Mouse (Mus musculus) hindbrain, embryonic 15.5 days (tissue): ENCODE data around the gene D8Ertd738e. TPM values are rescaled to one million over a fixed set of nuclear protein-coding genes. Genes with fewer than 3 reads are reported as not detected.

Experiments
- ATAC-seq: fragments of 200-750 bp; cut with Nextera tagmentation; 2 replicates; pipeline ENCODE4 v1.8.0; 2017; ENCODE audit warnings: low read depth, moderate number of reproducible peaks, moderate TSS enrichment; ENCODE audit not compliant: low FRiP score
- H3K27ac ChIP-seq: fragments of 300-500 bp; sonication (generic); replicated peaks from 2 replicates; pipeline ENCODE4 v1.5.1; 2015; ENCODE audit warnings: mild to moderate bottlenecking, inconsistent platforms
- H3K27me3 ChIP-seq: fragments of 300-500 bp; sonication (generic); 2 replicates; pipeline ENCODE4 v1.6.1; 2015; ENCODE audit warnings: control low read depth, inconsistent platforms
- H3K36me3 ChIP-seq: fragments of 300-500 bp; sonication (generic); 2 replicates; pipeline ENCODE4 v1.6.1; 2015; ENCODE audit warnings: control low read depth, inconsistent platforms
- H3K4me1 ChIP-seq: fragments of 300-500 bp; sonication (generic); replicated peaks from 2 replicates; pipeline ENCODE4 v1.6.1; 2015; ENCODE audit warnings: control low read depth, inconsistent platforms
- H3K4me2 ChIP-seq: fragments of 300-500 bp; sonication (generic); 2 replicates; pipeline ENCODE4 v1.6.1; 2015; ENCODE audit warnings: moderate library complexity, mild to moderate bottlenecking, inconsistent platforms
- H3K4me3 ChIP-seq: fragments of 300-500 bp; sonication (generic); 2 replicates; pipeline ENCODE4 v1.5.1; 2015; ENCODE audit warnings: mild to moderate bottlenecking, inconsistent platforms
- H3K9ac ChIP-seq: fragments of 300-500 bp; sonication (generic); 2 replicates; pipeline ENCODE4 v1.6.1; 2015; ENCODE audit warnings: inconsistent platforms
- H3K9me3 ChIP-seq: fragments of 300-500 bp; sonication (generic); 2 replicates; pipeline ENCODE4 v1.6.1; 2016; ENCODE audit warnings: control low read depth, inconsistent platforms
- WGBS: fragments of 180-500 bp; shearing (Covaris S2); methylation state at CpG from one replicate; pipeline ENCODE4 v1.1.7; 2015; 5-methylcytosine and 5-hydroxymethylcytosine counted together
- polyA plus RNA-seq: library from polyadenylated mRNA; unstranded; fragments of >200 nt; fragmentation: Nextera tagmentation; extraction: Ambion mirVana; gene quantifications from 2 replicates; pipeline ENCODE4 v1.2.1, GENCODE M21; 2015

D8Ertd738e gene
- polyA plus RNA-seq, 1 experiment from 2014 or later = 245 TPM

DNA sequence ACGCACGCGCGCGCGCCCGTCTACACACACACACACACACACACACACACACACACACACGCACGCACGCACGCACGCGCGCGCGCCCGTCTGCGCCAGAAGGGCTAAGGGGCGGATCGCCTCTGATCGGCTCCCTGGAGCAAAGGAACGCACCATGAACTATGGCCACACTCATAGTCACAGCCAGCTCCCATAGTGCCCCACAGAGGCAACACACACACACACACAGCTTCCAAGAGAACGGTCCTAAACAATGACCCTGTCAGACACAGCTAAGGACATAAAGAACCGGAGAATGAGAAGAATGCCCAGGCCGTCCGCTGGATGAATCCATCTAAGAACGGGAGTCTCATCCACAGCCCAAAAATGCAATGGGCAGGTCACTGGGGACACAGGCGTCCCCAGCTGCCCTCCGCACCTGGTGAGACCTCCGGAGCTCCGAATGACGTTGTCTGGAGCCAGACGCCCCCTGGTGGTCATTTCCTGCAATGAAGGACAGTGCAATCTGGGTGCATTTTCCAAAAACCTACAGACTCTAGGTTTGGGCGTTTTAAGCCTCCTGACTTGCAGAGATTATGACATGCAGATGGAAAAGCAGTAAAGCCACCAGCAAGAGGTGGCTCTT, 39.2 kb downstream of the D8Ertd738e start:
- H3K4me3 ChIP-seq = peak overlapping the region; percentile 9; the same call in 1 of the 2 replicates

DNA sequence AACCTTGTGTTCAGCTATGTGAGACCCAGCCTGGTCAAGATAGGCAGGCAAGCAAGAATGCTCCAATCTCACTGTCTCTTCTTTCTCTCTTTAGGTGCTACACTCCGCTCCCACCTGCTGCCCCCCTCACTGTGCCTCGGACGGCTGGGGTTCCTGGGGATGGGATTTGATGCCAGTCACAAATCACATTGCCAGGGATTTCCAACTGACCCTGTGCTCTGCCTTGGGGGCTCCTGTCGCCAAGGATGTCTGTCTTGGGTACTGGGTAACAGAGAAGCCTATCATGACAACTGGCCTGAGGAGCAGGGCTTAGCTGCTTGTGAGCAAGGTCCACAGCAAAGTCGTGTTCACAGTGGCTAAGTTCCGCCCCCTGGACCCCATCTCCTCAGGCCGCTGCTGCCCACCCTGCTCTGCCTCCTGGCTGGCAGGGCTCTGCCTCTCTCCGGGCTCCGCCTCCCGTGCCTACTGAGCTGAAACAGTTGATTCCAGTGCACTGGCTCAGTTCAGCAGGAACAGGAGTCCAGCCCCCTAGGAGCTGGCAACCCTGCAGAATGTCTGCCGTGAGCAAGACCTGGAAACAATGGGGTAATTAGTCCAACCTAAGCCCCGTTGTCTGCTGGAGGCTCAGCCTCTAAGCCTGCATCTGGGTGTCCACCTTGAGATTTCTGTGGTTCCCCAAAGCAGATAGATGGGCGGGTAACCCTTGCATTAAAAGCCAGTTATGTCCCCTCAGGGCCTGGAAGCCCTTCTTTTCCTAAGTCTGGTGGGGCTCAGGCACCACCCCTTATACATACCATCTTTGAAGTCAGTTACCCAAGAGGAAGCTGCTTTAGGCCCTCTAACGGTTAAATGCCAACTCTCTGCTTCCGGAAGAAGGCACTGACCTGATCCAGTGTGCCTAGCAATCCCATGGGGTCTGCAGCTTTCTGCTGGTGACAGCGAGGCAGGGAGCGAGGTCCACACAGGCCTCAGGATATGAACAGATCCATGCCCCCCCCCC, 40.8 kb downstream of the D8Ertd738e start:
- 40% methylated on average over 17 of the region's 17 CpGs for WGBS
- Histone ChIP-seq H3K27me3 (no peaks in the 10 kb centered on the region), H3K4me1 (peaks cover 31% of the 10 kb centered on the region), H3K9me3 (no peaks in the 10 kb centered on the region), H3K4me3 (no peak overlapping the region), H3K4me2 (no peak overlapping the region), H3K9ac (no peak overlapping the region), H3K36me3 (peaks cover 28% of the 10 kb centered on the region), H3K27ac (peak overlapping the region; percentile 40; the same call in 1 of the 2 replicates)
- 0 out of 2 replicates have a peak, but pooled peaks have one; percentile 24 for ATAC-seq

More for the DNA sequence above, 39.2 kb downstream of the D8Ertd738e start:
- H3K4me2 ChIP-seq = peak overlapping the region; percentile 44
- WGBS = 50% methylated on average over 34 of the region's 34 CpGs
- H3K27ac ChIP-seq = no peak overlapping the region
- H3K27me3 ChIP-seq = no peaks in the 10 kb centered on the region
- peaks cover 24% of the 10 kb centered on the region for H3K4me1 ChIP-seq
- H3K9ac ChIP-seq = 0 out of 2 replicates have a peak overlapping the region, but pooled peaks have one; percentile 34
- ATAC-seq = peak; percentile 63
- H3K36me3 ChIP-seq = peaks cover 36% of the 10 kb centered on the region
- H3K9me3 ChIP-seq = no peaks in the 10 kb centered on the region

DNA sequence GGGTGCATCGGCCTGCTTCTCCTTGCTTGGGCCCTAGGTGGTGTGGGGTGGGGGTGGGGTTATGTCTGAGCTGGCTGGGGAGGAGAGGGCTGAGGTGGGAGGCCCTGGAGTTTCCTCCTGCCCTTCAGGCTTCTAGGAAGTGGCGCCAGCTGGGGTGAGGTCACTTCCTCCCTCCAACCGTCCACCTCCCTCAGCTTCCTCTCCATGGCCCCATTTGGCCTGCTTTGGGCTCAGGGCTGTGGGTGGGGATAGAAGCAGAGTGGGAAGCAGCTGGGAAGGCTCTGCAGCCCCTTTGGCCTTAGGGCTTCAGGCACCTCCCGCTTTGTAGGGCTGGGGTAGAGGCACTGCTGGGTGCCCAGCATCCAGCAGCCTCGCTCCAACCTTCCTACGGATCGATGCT, 41.7 kb downstream of the D8Ertd738e start:
- WGBS = 52% methylated on average over 7 of the region's 7 CpGs
- H3K36me3 ChIP-seq = peaks cover 20% of the 10 kb centered on the region
- ATAC-seq = no peak
- H3K27ac ChIP-seq = peak overlapping the region; percentile 37; the same call in 1 of the 2 replicates
- H3K4me2 ChIP-seq = no peak overlapping the region
- H3K9me3 ChIP-seq = no peaks in the 10 kb centered on the region
- H3K27me3 ChIP-seq = no peaks in the 10 kb centered on the region
- H3K4me3 ChIP-seq = no peak overlapping the region
- no peak overlapping the region for H3K9ac ChIP-seq
- peaks cover 39% of the 10 kb centered on the region for H3K4me1 ChIP-seq

DNA sequence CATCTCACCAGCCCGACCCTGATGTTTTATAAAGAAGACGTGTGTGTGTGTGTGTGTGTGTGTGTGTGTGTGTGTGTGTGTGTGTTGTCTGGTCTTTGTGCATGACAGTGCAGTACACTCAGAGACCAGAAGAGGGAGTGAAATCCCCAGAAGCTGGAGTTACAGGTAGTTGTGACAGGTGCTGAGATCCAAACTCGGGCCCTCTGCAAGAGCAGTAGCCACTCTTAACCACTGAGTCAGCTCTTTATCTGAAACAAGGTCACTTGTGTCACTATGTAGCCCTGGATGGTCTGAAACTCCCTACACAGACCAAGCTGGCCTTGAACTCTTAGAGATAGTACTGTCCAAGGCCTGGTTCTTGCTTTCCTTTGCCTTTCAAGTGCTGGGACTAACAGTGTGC, 42.9 kb downstream of the D8Ertd738e start:
- no peak for ATAC-seq
- Histone ChIP-seq H3K4me3 (no peak overlapping the region), H3K4me2 (no peak overlapping the region), H3K27me3 (no peaks in the 10 kb centered on the region), H3K27ac (no peak overlapping the region), H3K4me1 (peaks cover 49% of the 10 kb centered on the region), H3K9me3 (no peaks in the 10 kb centered on the region), H3K9ac (no peak overlapping the region), H3K36me3 (peaks cover 8% of the 10 kb centered on the region)
- WGBS = 75% methylated on average over 3 of the region's 3 CpGs

DNA sequence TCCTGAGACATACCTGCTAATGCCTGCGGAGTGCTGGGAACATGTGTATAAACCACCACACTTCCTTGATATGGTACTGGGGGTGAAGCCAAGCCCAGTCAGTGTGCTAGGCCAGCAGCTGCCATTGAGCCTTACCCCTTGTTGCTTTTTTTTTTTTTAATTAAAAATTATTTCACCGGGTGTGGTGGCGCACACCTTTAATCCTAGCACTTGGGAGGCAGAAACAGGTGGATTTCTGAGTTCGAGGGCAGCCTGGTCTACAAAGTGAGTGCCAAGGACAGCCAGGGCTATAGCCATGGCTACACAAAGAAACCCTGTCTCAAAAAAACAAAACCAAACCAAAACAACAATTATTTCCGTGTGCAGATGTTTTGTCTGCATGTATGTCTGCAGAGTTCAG, 44.4 kb downstream of the D8Ertd738e start:
- H3K4me3 ChIP-seq = no peak overlapping the region
- whole genome bisulfite sequencing = 90% methylated on average over 5 of the region's 5 CpGs
- ATAC-seq = no peak
- H3K9ac ChIP-seq = no peak overlapping the region
- H3K27me3 ChIP-seq = 0 out of 2 replicates have a peak, but pooled peaks cover 1% of the 10 kb centered on the region
- no peak overlapping the region for H3K27ac ChIP-seq
- H3K9me3 ChIP-seq = no peaks in the 10 kb centered on the region
- H3K4me1 ChIP-seq = peaks cover 61% of the 10 kb centered on the region
- H3K4me2 ChIP-seq = no peak overlapping the region
- no peaks in the 10 kb centered on the region for H3K36me3 ChIP-seq

DNA sequence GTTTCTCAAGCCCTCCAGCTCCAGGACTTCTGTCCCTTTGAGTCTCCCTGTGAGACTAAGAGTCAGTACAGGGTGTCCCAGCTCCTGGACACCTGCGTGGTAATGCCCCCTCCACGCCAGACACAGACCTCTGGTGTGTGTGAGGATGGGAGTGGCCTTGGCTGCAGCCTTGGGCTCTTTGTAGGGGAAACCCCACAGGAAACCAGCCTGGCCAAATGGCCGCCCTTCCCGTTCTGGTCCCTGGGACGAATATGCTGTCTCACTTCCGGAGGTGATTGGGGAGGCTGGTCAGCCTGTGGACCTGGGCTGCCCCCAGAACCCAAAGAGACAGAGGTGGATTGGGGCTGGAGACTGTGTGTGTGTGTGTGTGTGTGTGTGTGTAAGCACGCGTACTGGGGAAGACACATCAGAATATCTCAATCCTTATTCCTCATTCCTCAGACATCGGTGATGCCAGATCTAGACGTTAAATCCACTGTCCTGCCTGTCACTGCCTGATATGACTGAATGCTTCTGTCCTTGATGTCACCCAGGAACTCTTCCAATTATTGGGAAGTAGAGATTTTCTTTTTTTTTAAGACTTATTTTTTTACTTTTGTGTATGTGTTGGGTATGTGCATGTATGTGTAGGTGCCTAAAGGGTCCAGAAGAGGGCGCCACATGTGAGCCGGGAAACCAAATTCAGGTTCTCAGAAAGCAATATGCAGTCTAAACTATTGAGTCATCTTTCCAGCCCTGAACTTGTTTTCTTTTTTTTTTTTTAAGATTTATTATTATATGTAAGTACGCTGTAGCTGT, 45.3 kb downstream of the D8Ertd738e start:
- Histone ChIP-seq H3K27me3 (0 out of 2 replicates have a peak, but pooled peaks cover 3% of the 10 kb centered on the region), H3K27ac (peak overlapping the region; percentile 81), H3K9ac (peak overlapping the region; percentile 45), H3K36me3 (no peaks in the 10 kb centered on the region), H3K4me2 (peak overlapping the region; percentile 81), H3K9me3 (no peaks in the 10 kb centered on the region), H3K4me1 (peaks cover 62% of the 10 kb centered on the region), H3K4me3 (peak overlapping the region; percentile 41)
- ATAC-seq = no peak
- WGBS = 56% methylated on average over 13 of the region's 13 CpGs

DNA sequence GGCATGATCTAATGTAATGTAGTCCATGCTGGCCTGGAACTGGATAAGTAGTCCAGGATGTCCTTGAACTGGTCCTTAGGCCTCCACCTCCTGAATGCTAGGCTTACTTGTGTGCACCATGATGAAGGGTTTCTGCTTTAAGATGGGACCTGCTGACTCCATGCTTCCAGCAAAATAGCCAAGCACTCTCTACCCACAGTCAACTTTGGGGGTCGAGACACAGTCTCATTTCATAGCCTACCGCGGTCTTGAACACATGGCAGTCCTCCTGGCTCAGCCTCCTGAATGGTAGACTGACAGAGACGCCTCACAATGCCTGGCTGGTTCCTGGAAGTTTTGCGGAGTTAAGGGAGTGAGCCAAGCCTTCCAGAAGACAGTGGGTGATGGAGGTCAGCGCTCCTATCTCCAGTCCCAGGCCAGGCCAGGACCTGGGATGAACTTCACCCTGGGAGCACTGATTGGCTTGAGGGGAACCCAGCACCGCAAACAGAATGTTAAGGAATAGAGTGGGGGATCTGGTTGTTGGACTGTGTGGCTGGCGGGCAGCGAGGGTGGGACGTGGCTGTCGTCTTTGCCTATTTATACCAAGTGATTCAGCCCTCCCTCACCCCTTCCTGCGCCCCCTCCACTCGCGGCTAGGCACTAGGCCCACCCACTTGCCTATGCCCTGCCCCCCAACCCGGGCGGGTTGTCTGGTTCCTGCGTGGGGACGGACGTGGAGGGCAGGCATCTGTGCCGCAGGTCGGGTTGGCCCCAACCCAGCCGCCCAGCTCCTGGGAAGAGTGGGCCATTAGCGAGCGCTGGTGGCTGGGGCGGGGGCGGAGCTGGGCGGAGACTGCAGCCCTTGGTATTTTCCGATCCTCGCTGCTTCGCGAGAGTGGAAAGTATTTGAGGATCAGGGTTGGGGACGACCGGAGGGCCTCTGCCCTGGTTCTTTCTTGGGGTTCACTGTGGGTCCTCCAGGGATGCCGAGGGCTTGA, 46.3 kb downstream of the D8Ertd738e start:
- Histone ChIP-seq H3K4me1 (peaks cover 60% of the 10 kb centered on the region), H3K27ac (peak overlapping the region; percentile 81), H3K4me3 (peak overlapping the region; percentile 41), H3K4me2 (peak overlapping the region; percentile 81), H3K36me3 (no peaks in the 10 kb centered on the region), H3K9me3 (no peaks in the 10 kb centered on the region), H3K9ac (peak overlapping the region; percentile 45), H3K27me3 (0 out of 2 replicates have a peak, but pooled peaks cover 3% of the 10 kb centered on the region)
- 13% methylated on average over 34 of the region's 34 CpGs for WGBS
- peak; percentile 31 for ATAC-seq

DNA sequence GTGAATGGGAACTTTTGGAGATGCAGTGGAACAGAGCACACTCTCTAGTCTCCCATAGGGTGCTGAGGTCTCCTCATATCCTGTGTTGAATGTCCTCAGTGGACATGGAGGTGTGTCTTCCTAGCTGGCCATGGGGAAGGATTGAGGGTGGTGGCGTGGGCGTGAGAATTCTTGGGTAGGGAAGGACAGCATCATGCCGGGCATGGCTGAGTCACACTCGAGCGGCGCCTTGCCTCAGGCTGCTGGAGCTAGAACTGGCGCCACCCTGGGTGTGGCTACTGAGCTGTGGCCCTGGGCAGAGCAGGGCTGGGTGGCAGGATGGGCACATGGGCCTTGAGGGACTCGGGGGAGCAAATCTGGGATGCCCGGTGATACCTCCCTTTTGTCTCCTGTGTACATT, 47.1 kb downstream of the D8Ertd738e start:
- H3K27ac ChIP-seq = no peak overlapping the region
- no peaks in the 10 kb centered on the region for H3K36me3 ChIP-seq
- H3K4me3 ChIP-seq = no peak overlapping the region
- no peaks in the 10 kb centered on the region for H3K9me3 ChIP-seq
- WGBS = 93% methylated on average over 9 of the region's 9 CpGs
- peak overlapping the region; percentile 81 for H3K4me2 ChIP-seq
- H3K4me1 ChIP-seq = peaks cover 62% of the 10 kb centered on the region
- 0 out of 2 replicates have a peak, but pooled peaks cover 3% of the 10 kb centered on the region for H3K27me3 ChIP-seq
- no peak overlapping the region for H3K9ac ChIP-seq
- ATAC-seq = no peak

DNA sequence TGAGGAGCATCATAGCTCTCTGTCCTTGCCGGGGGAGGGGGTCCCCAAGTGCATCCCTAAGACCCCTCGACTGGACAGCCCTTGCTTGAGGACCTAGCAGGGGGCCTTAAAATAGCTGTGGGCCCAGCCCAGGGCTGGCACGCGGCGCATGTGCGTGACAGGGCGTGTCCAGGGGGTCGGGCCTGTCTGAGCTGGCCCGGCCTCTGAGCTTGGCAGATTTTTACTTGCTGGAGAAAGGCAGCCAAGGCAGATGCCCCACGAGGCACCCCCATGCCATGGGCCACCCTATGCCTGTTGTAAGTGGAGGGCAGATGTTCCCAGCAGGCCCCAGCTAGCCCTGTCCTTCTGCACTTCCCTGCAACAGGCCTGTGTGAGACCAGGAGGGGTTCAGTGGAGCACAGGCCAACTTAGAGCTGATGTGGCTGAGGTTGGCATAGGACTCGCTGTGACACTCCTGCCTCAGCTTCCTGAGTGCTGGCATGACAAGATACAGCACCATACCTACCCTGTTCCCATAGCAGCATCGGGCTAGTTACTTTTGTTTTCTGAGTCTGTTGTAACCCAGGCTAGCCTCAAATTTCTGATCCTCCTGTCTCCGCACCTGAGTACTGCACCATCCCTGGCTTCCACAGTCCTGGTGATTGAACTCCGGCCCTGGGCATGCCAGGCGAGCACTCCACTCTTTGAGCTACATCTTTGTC, 47.8 kb downstream of the D8Ertd738e start:
- Histone ChIP-seq H3K4me1 (peaks cover 67% of the 10 kb centered on the region), H3K4me2 (peak overlapping the region; percentile 81), H3K4me3 (peak overlapping the region; percentile 45), H3K9me3 (no peaks in the 10 kb centered on the region), H3K9ac (peak overlapping the region; percentile 38), H3K27me3 (0 out of 2 replicates have a peak, but pooled peaks cover 3% of the 10 kb centered on the region), H3K27ac (peak overlapping the region; percentile 75), H3K36me3 (no peaks in the 10 kb centered on the region)
- WGBS = 63% methylated on average over 15 of the region's 15 CpGs
- no peak for ATAC-seq
